Mouse (Mus musculus): Measurements from ENCODE around the gene Adtrp.

The Adtrp gene

GRCm38 (mm10) chr13:41855206-41856185 lies 8.0 kb upstream of the Adtrp start:
- TF ChIP-seq GATA4 (IDR thresholded peaks at IDR 0.05; ENCODE audit: insufficient replicate concordance, low read length): no peak

GRCm38 (mm10) chr13:41850727-41851378 lies 3.4 kb upstream of the Adtrp start:
- TF ChIP-seq GATA4 (IDR thresholded peaks at IDR 0.05; ENCODE audit: insufficient replicate concordance, low read length): no peak

- TF ChIP-seq GATA4 (IDR thresholded peaks at IDR 0.05; ENCODE audit: insufficient replicate concordance, low read length): no peak
These were observed 968 bp downstream of the Adtrp start for GRCm38 (mm10) chr13:41846516-41846915.

- peak; percentile 71; the same call in 1 of the 2 replicates for TF ChIP-seq GATA4 (IDR thresholded peaks at IDR 0.05; ENCODE audit: insufficient replicate concordance, low read length)
These were observed 2.5 kb downstream of the Adtrp start for GRCm38 (mm10) chr13:41845013-41845412.

- peak; percentile 39; the same call in 1 of the 2 replicates for TF ChIP-seq GATA4 (IDR thresholded peaks at IDR 0.05; ENCODE audit: insufficient replicate concordance, low read length)
These were observed 3.4 kb downstream of the Adtrp start for GRCm38 (mm10) chr13:41844071-41844470.

- no peak for TF ChIP-seq GATA4 (IDR thresholded peaks at IDR 0.05; ENCODE audit: insufficient replicate concordance, low read length)
These were observed 13.8 kb downstream of the Adtrp start for GRCm38 (mm10) chr13:41833614-41834139.

- TF ChIP-seq GATA4 (IDR thresholded peaks at IDR 0.05; ENCODE audit: insufficient replicate concordance, low read length): peak; percentile 10; the same call in 1 of the 2 replicates
These were observed 19.2 kb downstream of the Adtrp start for GRCm38 (mm10) chr13:41828296-41828754.

- TF ChIP-seq GATA4 (IDR thresholded peaks at IDR 0.05; ENCODE audit: insufficient replicate concordance, low read length): no peak
These were observed 19.9 kb downstream of the Adtrp start for GRCm38 (mm10) chr13:41827581-41827980.

GRCm38 (mm10) chr13:41825379-41825966 lies 22.0 kb downstream of the Adtrp start:
- TF ChIP-seq GATA4 (IDR thresholded peaks at IDR 0.05; ENCODE audit: insufficient replicate concordance, low read length): no peak

- no peak for TF ChIP-seq GATA4 (IDR thresholded peaks at IDR 0.05; ENCODE audit: insufficient replicate concordance, low read length)
These were observed 24.4 kb downstream of the Adtrp start for GRCm38 (mm10) chr13:41823077-41823476.

- TF ChIP-seq GATA4 (IDR thresholded peaks at IDR 0.05; ENCODE audit: insufficient replicate concordance, low read length): no peak
These were observed 24.9 kb downstream of the Adtrp start for GRCm38 (mm10) chr13:41822617-41823016.

GRCm38 (mm10) chr13:41822091-41822490 lies 25.4 kb downstream of the Adtrp start:
- TF ChIP-seq GATA4 (IDR thresholded peaks at IDR 0.05; ENCODE audit: insufficient replicate concordance, low read length): no peak

- no peak for TF ChIP-seq GATA4 (IDR thresholded peaks at IDR 0.05; ENCODE audit: insufficient replicate concordance, low read length)
These were observed 26.5 kb downstream of the Adtrp start for GRCm38 (mm10) chr13:41820947-41821346.

GRCm38 (mm10) chr13:41819918-41820317 lies 27.6 kb downstream of the Adtrp start:
- no peak for TF ChIP-seq GATA4 (IDR thresholded peaks at IDR 0.05; ENCODE audit: insufficient replicate concordance, low read length)

- no peak for TF ChIP-seq GATA4 (IDR thresholded peaks at IDR 0.05; ENCODE audit: insufficient replicate concordance, low read length)
These were observed 28.0 kb downstream of the Adtrp start for GRCm38 (mm10) chr13:41819484-41819883.

Data from liver, adult (tissue).